Mouse (Mus musculus): Measurements from ENCODE around the gene Car9. TPM values are rescaled to one million over a fixed set of nuclear protein-coding genes. Genes with fewer than 3 reads are reported as not detected.
"Not testable (repeated sequence)": the region's sequence is repeated elsewhere in the genome, so short reads cannot be mapped to it uniquely, and the experiment has no call there.

Gene Car9
- polyA plus RNA-seq, 1 experiment from 2014 or later: 1.6 TPM

DNA sequence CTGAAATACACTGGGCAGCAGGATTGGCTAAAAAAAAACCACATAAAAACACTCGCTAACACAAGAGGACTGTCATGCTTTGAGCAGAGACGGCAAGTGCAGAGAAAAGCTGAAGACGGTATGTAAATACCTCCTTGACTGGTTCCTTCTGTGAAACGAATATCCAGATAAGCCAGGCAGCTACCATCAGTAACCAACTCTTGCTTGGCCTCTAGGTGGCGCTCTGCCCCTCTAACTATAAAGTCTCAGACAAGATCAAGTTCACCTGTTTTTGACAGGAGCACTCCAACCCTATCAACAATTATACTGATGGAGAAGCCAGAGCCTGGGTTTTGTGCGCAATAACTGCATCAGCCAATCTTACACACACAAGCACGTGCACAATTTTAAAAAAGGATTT, 23.8 kb downstream of the Car9 start:
- Histone ChIP-seq H3K4me2 (replicated peaks) (no peak overlapping the region), H3K27me3 (peaks cover under 1% of the 10 kb centered on the region), H3K9me3 (no peaks in the 10 kb centered on the region), H3K4me3 (no peak overlapping the region), H3K4me1 (no peaks in the 10 kb centered on the region), H3K36me3 (peaks cover 46% of the 10 kb centered on the region), H3K9ac (no peak overlapping the region), H3K27ac (no peak overlapping the region)
- no peak for ATAC-seq (ENCODE audit: insufficient number of reproducible peaks, insufficient read depth, low FRiP score, low TSS enrichment)
- WGBS: 26% methylated on average over 7 of the region's 7 CpGs

- peaks cover 71% of the 10 kb centered on the region for H3K36me3 ChIP-seq
- no peak overlapping the region for H3K4me2 ChIP-seq (replicated peaks)
- no peaks in the 10 kb centered on the region for H3K4me1 ChIP-seq
- H3K9me3 ChIP-seq: no peaks in the 10 kb centered on the region
- no peaks in the 10 kb centered on the region for H3K27me3 ChIP-seq
- H3K27ac ChIP-seq: no peak overlapping the region
- H3K9ac ChIP-seq: no peak overlapping the region
- WGBS: 82% methylated on average over 9 of the region's 9 CpGs
- no peak for ATAC-seq (ENCODE audit: insufficient number of reproducible peaks, insufficient read depth, low FRiP score, low TSS enrichment)
- no peak overlapping the region for H3K4me3 ChIP-seq
These were observed 26.5 kb downstream of the Car9 start for GRCm38 (mm10) chr4:43533270-43533669.

GRCm38 (mm10) chr4:43535628-43536027, 28.9 kb downstream of the Car9 start:
- peaks cover 95% of the 10 kb centered on the region for H3K36me3 ChIP-seq
- no peak overlapping the region for H3K9ac ChIP-seq
- WGBS: 87% methylated on average over 8 of the region's 8 CpGs
- no peak overlapping the region for H3K4me3 ChIP-seq
- no peak overlapping the region for H3K4me2 ChIP-seq (replicated peaks)
- H3K4me1 ChIP-seq: no peaks in the 10 kb centered on the region
- no peak overlapping the region for H3K27ac ChIP-seq
- no peaks in the 10 kb centered on the region for H3K9me3 ChIP-seq
- H3K27me3 ChIP-seq: no peaks in the 10 kb centered on the region
- no peak for ATAC-seq (ENCODE audit: insufficient number of reproducible peaks, insufficient read depth, low FRiP score, low TSS enrichment)

DNA sequence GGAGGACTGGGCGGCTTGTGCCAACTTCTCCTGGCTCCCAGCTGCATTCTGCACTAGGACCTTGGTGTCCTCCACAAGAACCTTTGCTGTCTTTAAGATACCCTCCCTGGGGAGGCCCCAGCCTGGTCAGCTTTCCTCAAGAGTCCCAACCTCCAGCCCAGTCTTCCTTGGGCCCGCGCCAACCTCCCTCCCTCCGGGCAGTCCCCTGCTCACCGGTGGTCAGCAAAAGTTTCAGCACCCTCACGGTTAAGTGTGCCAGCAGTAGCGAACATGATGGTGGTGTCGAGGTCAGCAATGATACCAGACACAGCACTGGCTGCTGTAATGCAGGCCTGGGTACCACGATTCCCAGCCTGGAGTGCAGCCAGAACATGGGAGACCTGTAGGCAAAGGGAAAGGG, 29.3 kb downstream of the Car9 start:
- no peak overlapping the region for H3K27ac ChIP-seq
- ATAC-seq (ENCODE audit: insufficient number of reproducible peaks, insufficient read depth, low FRiP score, low TSS enrichment): no peak

GRCm38 (mm10) chr4:43542044-43542443, 35.3 kb downstream of the Car9 start:
- H3K4me1 ChIP-seq: 0 out of 2 replicates have a peak, but pooled peaks cover 3% of the 10 kb centered on the region
- no peak for ATAC-seq (ENCODE audit: insufficient number of reproducible peaks, insufficient read depth, low FRiP score, low TSS enrichment)
- 0 out of 2 replicates have a peak overlapping the region, but pooled peaks have one; percentile 30 for H3K27ac ChIP-seq
- H3K4me2 ChIP-seq (replicated peaks): no peak overlapping the region
- no peaks in the 10 kb centered on the region for H3K27me3 ChIP-seq
- no peaks in the 10 kb centered on the region for H3K9me3 ChIP-seq
- H3K4me3 ChIP-seq: no peak overlapping the region
- WGBS: 53% methylated on average over 3 of the region's 3 CpGs
- no peak overlapping the region for H3K9ac ChIP-seq
- peaks cover 94% of the 10 kb centered on the region for H3K36me3 ChIP-seq

More for the DNA sequence above, 29.3 kb downstream of the Car9 start:
- no peaks in the 10 kb centered on the region for H3K9me3 ChIP-seq
- H3K4me2 ChIP-seq (replicated peaks): no peak overlapping the region
- WGBS: 93% methylated on average over 9 of the region's 9 CpGs
- H3K4me3 ChIP-seq: no peak overlapping the region
- H3K9ac ChIP-seq: no peak overlapping the region
- H3K27me3 ChIP-seq: no peaks in the 10 kb centered on the region
- no peaks in the 10 kb centered on the region for H3K4me1 ChIP-seq
- peaks cover 94% of the 10 kb centered on the region for H3K36me3 ChIP-seq

DNA sequence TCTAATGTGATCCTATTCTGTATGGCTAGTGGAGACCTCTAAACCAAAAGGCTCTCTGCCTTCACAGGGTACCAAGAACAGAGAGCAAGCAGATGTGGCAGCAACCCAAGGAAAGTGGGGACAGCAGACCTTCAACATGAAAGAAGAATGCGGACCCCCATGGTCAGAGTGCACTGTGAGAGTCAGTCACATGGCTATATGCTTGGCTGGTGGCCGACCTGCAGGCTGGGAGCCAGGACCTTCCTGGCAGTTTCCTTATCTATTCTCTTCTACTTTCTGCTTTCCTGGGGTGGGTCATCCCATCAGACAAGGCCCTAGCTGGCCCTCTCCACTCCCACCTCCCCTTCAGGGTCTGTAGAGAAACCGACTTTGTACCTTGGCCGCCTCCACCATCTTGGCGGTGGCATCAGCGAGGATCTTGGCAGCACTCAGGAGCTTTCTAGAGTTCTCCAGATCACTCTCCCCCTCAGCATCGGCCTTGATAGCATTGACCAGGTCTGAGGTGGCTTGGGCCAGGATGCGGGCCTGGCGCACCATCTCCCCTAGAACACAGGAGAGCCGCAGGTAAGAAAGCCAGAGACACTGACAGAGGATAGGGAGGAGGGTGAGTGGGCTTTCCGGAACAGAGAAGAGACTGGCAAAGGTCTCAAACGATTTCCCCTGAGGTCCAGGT, 39.7 kb downstream of the Car9 start:
- Histone ChIP-seq H3K9me3 (no peaks in the 10 kb centered on the region), H3K36me3 (peaks cover 100% of the 10 kb centered on the region), H3K4me1 (0 out of 2 replicates have a peak, but pooled peaks cover 3% of the 10 kb centered on the region), H3K27ac (no peak overlapping the region), H3K9ac (no peak overlapping the region), H3K4me3 (no peak overlapping the region), H3K4me2 (replicated peaks) (no peak overlapping the region), H3K27me3 (no peaks in the 10 kb centered on the region)
- ATAC-seq (ENCODE audit: insufficient number of reproducible peaks, insufficient read depth, low FRiP score, low TSS enrichment): no peak
- WGBS: 96% methylated on average over 12 of the region's 12 CpGs

GRCm38 (mm10) chr4:43547160-43547559, 40.4 kb downstream of the Car9 start:
- H3K4me3 ChIP-seq: no peak overlapping the region
- peaks cover 98% of the 10 kb centered on the region for H3K36me3 ChIP-seq
- no peak overlapping the region for H3K27ac ChIP-seq
- no peak overlapping the region for H3K9ac ChIP-seq
- H3K9me3 ChIP-seq: no peaks in the 10 kb centered on the region
- H3K4me1 ChIP-seq: no peaks in the 10 kb centered on the region
- 94% methylated on average over 8 of the region's 8 CpGs for WGBS
- H3K4me2 ChIP-seq (replicated peaks): no peak overlapping the region
- ATAC-seq (ENCODE audit: insufficient number of reproducible peaks, insufficient read depth, low FRiP score, low TSS enrichment): no peak
- no peaks in the 10 kb centered on the region for H3K27me3 ChIP-seq

DNA sequence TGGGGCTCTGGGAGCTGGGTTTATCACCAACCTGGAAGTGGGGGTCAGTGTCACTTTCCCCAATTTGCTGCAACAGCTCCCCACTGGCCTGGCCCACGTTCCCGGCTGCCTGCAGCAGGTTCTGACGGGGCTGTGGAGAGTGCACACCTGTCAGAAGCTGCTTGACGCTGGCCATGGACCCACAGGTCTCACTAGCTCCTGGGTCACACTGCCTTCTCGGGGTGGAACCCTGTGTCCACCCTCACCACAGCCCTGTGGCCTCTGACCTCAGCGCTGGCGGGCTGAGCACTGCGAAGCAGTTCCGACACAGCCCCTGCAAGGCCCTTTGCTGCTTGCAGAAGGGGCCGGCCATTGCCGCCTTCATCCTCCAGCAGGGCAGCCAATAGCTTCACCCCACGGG, 42.3 kb downstream of the Car9 start:
- 87% methylated on average over 12 of the region's 12 CpGs for WGBS

DNA sequence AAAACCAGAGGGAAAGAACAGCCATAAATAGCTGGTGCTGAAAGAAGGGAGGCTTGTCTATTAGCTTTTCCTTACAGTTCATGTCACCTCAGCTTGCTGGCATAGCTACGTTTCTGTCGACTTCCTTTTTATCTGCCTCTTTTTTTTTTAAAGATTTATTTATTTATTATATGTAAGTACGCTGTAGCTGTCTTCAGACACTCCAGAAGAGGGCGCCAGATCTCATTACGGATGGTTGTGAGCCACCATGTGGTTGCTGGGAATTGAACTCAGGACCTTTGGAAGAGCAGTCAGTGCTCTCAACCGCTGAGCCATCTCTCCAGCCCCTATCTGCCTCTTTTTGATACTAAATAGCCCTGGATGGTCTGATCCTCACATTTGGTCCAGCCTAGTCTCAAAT, 45.1 kb downstream of the Car9 start:
- H3K4me3 ChIP-seq; H3K27ac ChIP-seq; H3K9ac ChIP-seq; ATAC-seq (ENCODE audit: insufficient number of reproducible peaks, insufficient read depth, low FRiP score, low TSS enrichment); H3K4me2 ChIP-seq (replicated peaks); H3K27me3 ChIP-seq; H3K4me1 ChIP-seq; H3K9me3 ChIP-seq: not testable (repeated sequence)
- 89% methylated on average over 6 of the region's 6 CpGs for WGBS
- peaks cover 97% of the 10 kb centered on the region for H3K36me3 ChIP-seq

More for the DNA sequence above, 42.3 kb downstream of the Car9 start:
- Histone ChIP-seq H3K9me3 (no peaks in the 10 kb centered on the region), H3K36me3 (peaks cover 98% of the 10 kb centered on the region), H3K27ac (no peak overlapping the region), H3K27me3 (no peaks in the 10 kb centered on the region), H3K9ac (no peak overlapping the region), H3K4me1 (no peaks in the 10 kb centered on the region), H3K4me3 (no peak overlapping the region), H3K4me2 (replicated peaks) (no peak overlapping the region)
- 0 out of 2 replicates have a peak, but pooled peaks have one; percentile 47 for ATAC-seq (ENCODE audit: insufficient number of reproducible peaks, insufficient read depth, low FRiP score, low TSS enrichment)

DNA sequence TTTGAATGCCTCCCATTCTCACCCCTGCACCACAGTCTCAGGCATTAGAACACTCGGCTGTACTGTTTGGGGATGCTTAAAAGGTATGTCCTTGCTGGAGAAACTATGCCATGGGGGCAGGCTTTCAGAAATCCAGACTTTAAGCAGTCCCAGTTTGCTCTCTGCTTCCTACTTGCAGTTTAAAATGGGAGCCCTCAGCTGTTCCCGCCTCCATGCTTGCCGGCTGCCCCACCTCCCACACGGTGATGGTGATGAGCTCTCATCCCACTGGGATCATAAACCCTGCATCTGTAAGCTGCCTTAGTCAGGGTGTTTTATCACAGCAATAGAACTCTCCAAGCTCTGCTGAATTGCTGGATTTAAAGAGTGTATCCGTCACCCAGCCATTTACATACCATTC, 45.7 kb downstream of the Car9 start:
- Histone ChIP-seq H3K4me1 (peaks cover 2% of the 10 kb centered on the region), H3K9me3 (no peaks in the 10 kb centered on the region), H3K27me3 (no peaks in the 10 kb centered on the region), H3K36me3 (peaks cover 91% of the 10 kb centered on the region), H3K4me3 (no peak overlapping the region), H3K9ac (no peak overlapping the region), H3K4me2 (replicated peaks) (no peak overlapping the region), H3K27ac (no peak overlapping the region)
- ATAC-seq (ENCODE audit: insufficient number of reproducible peaks, insufficient read depth, low FRiP score, low TSS enrichment): no peak
- 95% methylated on average over 5 of the region's 5 CpGs for WGBS

GRCm38 (mm10) chr4:43553891-43554290, 47.1 kb downstream of the Car9 start:
- no peak overlapping the region for H3K4me2 ChIP-seq (replicated peaks)
- H3K4me3 ChIP-seq: no peak overlapping the region
- H3K27me3 ChIP-seq: no peaks in the 10 kb centered on the region
- H3K27ac ChIP-seq: no peak overlapping the region
- no peak for ATAC-seq (ENCODE audit: insufficient number of reproducible peaks, insufficient read depth, low FRiP score, low TSS enrichment)
- peaks cover 16% of the 10 kb centered on the region for H3K4me1 ChIP-seq
- H3K36me3 ChIP-seq: peaks cover 76% of the 10 kb centered on the region
- H3K9me3 ChIP-seq: no peaks in the 10 kb centered on the region
- no peak overlapping the region for H3K9ac ChIP-seq

DNA sequence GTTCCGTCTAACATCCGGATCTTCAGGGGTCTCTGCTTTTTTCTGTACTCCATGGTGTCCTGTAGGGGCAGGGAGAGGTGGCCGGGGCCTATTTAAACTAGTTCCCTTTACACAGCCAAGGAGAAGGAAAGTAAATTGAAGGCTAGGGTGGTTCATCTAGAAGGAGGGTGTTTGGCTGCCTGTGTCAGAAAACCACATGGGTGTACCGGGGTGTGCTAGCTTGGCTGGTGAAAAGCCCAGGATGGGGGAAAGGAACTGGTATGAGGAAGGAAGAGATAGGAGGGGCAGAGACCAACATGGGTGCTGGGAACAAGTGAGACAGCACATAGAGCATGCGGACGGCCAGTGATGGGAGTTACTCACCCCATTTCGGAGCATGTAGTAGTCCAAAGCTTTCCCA, 49.2 kb downstream of the Car9 start:
- ATAC-seq (ENCODE audit: insufficient number of reproducible peaks, insufficient read depth, low FRiP score, low TSS enrichment): no peak
- H3K4me1 ChIP-seq: peaks cover 37% of the 10 kb centered on the region
- H3K36me3 ChIP-seq: peaks cover 56% of the 10 kb centered on the region
- H3K9me3 ChIP-seq: no peaks in the 10 kb centered on the region
- no peaks in the 10 kb centered on the region for H3K27me3 ChIP-seq
- WGBS: 95% methylated on average over 7 of the region's 7 CpGs
- H3K4me2 ChIP-seq (replicated peaks): no peak overlapping the region
- no peak overlapping the region for H3K4me3 ChIP-seq
- H3K27ac ChIP-seq: no peak overlapping the region
- no peak overlapping the region for H3K9ac ChIP-seq
